Mouse (Mus musculus) liver, embryonic 15.5 days (tissue): ENCODE measurements around the gene Samhd1. TPM values are rescaled to one million over a fixed set of nuclear protein-coding genes. Genes with fewer than 3 reads are reported as not detected.

Experiments used
- ATAC-seq: fragments of 200-750 bp; cut with Nextera tagmentation; 2 replicates; pipeline ENCODE4 v1.8.0; 2017; ENCODE audit warnings: moderate number of reproducible peaks, mild to moderate bottlenecking, moderate library complexity; ENCODE audit not compliant: insufficient read depth
- H3K27ac ChIP-seq: fragments of 300-500 bp; sonication (generic); replicated peaks from 2 replicates; pipeline ENCODE4 v1.5.1; 2015; ENCODE audit warnings: mild to moderate bottlenecking, inconsistent platforms
- H3K27me3 ChIP-seq: fragments of 300-500 bp; sonication (generic); 2 replicates; pipeline ENCODE4 v1.6.1; 2015; ENCODE audit warnings: mild to moderate bottlenecking, inconsistent platforms
- H3K36me3 ChIP-seq: fragments of 300-500 bp; sonication (generic); replicated peaks from 2 replicates; pipeline ENCODE4 v1.6.1; 2015; ENCODE audit warnings: moderate library complexity, mild to moderate bottlenecking, inconsistent platforms
- H3K4me1 ChIP-seq: fragments of 300-500 bp; sonication (generic); replicated peaks from 2 replicates; pipeline ENCODE4 v1.6.1; 2015; ENCODE audit warnings: inconsistent platforms
- H3K4me2 ChIP-seq: fragments of 300-500 bp; sonication (generic); 2 replicates; pipeline ENCODE4 v1.6.1; 2015; ENCODE audit warnings: moderate library complexity, mild to moderate bottlenecking, inconsistent platforms
- H3K4me3 ChIP-seq: fragments of 300-500 bp; sonication (generic); replicated peaks from 2 replicates; pipeline ENCODE4 v1.5.1; 2015; ENCODE audit warnings: mild to moderate bottlenecking, inconsistent platforms
- H3K9ac ChIP-seq: fragments of 300-500 bp; sonication (generic); 2 replicates; pipeline ENCODE4 v1.6.1; 2015; ENCODE audit warnings: moderate library complexity, mild to moderate bottlenecking, inconsistent platforms
- H3K9me3 ChIP-seq: fragments of 300-500 bp; sonication (generic); replicated peaks from 2 replicates; pipeline ENCODE4 v1.6.1; 2016; ENCODE audit warnings: inconsistent platforms
- WGBS: fragments of 180-500 bp; shearing (Covaris S2); methylation state at CpG from one replicate; pipeline ENCODE4 v1.1.7; 2015; ENCODE audit warnings: mixed read lengths; ENCODE audit not compliant: insufficient replicate concordance; 5-methylcytosine and 5-hydroxymethylcytosine counted together
- polyA plus RNA-seq: library from polyadenylated mRNA; unstranded; fragments of >200 nt; fragmentation: Nextera tagmentation; extraction: Ambion mirVana; gene quantifications from 2 replicates; pipeline ENCODE4 v1.2.1, GENCODE M21; 2015

The Samhd1 gene
- polyA plus RNA-seq, 1 experiment from 2014 or later = 18.1 TPM

DNA sequence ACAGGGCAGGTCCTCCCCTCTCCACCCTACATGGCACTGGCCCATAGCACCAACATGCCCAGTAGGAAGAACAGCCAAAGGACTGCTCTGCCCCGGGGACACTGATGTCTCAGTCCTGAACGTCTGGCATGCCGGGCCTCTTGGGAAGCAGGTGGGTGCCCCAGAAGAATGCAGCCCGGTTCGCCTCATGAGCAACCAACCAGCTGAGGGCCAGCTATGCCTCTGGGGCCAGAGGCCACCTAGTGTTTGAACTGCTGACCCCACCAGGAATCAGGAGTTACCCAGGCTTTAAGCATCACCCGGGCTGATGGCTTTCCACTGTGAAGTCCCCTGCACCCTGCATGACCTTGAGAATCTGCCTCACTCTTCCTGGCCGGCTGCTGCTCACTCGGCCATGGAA is 82.6 kb downstream of the Samhd1 start:
- Histone ChIP-seq H3K27ac (no peak overlapping the region), H3K4me2 (no peak overlapping the region), H3K27me3 (no peaks in the 10 kb centered on the region), H3K9me3 (no peaks in the 10 kb centered on the region), H3K9ac (no peak overlapping the region), H3K4me1 (no peaks in the 10 kb centered on the region), H3K4me3 (no peak overlapping the region), H3K36me3 (peaks cover 3% of the 10 kb centered on the region; the same call in 1 of the 2 replicates)
- 70% methylated on average over 8 of the region's 8 CpGs for WGBS
- ATAC-seq = no peak

DNA sequence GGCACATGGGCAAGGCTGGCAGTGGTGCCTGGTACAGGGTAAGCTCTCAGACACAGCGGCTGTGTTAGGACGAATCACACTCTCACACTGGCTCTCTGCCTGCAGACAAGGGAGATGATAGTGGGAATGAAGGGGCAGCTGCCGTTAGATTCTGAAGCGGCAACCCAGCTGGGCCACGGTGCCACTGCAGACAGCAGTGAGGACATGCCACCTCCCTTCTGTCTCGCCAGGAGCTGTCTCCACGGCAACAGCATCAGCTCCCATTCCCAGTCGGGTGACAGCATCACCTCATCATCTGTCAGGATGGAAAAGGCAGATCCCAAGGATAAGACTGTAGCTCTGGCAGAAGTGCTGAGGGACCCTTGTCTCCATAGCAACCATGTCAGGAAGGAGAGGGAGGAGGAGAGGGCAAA is 85.2 kb downstream of the Samhd1 start:
- 68% methylated on average over 8 of the region's 8 CpGs for WGBS
- Histone ChIP-seq H3K4me2 (no peak overlapping the region), H3K9me3 (no peaks in the 10 kb centered on the region), H3K4me1 (no peaks in the 10 kb centered on the region), H3K27ac (no peak overlapping the region), H3K36me3 (peaks cover 10% of the 10 kb centered on the region; the same call in 1 of the 2 replicates), H3K4me3 (no peak overlapping the region), H3K27me3 (no peaks in the 10 kb centered on the region), H3K9ac (no peak overlapping the region)
- ATAC-seq = no peak

DNA sequence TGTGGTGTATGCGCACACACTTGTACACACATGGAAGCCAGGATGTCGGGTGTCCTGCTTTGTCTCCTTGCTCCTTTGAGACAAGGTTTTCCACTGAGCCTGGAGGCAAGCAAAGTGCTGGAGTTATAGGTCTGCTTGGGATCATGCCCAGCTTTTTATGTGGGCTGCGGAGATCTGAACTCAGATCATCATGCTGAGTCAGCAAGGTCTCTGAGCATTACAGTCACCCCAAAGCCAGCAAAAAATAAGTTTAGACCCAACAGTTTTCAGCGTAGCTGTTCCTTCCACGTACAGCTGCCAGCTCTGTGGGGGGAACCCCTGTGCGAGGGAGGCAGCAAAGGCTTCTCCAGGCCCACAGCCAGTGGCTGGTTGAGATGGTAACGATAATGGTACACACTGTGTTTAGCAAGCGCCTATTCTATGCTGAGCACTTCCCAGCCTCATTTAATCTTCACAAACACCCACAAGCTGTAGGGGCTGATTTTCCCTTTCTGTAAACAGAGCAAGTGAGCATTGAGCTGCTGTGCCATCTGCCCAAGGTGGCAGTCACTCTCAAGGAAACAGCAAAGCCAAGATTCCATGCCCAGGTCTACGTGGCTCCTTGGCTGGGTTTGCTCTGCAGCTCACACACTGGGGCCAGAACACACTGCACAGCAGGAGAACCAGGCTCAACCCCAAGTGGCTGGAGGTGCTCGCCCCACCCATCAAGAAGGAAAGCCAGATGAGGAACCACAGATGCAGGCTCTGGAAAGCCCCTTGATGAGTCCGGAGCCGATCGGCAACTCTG is 86.5 kb downstream of the Samhd1 start:
- no peaks in the 10 kb centered on the region for H3K27me3 ChIP-seq
- 68% methylated on average over 13 of the region's 13 CpGs for WGBS
- H3K27ac ChIP-seq = no peak overlapping the region

More for the DNA sequence above, 86.5 kb downstream of the Samhd1 start:
- H3K4me3 ChIP-seq = no peak overlapping the region
- ATAC-seq = no peak
- H3K36me3 ChIP-seq = peaks cover 15% of the 10 kb centered on the region; the same call in 1 of the 2 replicates
- no peak overlapping the region for H3K4me2 ChIP-seq
- H3K4me1 ChIP-seq = no peaks in the 10 kb centered on the region
- H3K9me3 ChIP-seq = no peaks in the 10 kb centered on the region
- no peak overlapping the region for H3K9ac ChIP-seq

Other genes with a start within 250 kb of the Samhd1 start
- gene Sla2, start 248.1 kb downstream of the Samhd1 start, polyA plus RNA-seq = 2.1 TPM in 2 replicates
- gene Ndrg3, start 143.2 kb downstream of the Samhd1 start, polyA plus RNA-seq = 32.9 and 35.1 TPM in 2 replicates
- 28.9 and 29.5 TPM in 2 replicates for gene Dsn1, start 128.1 kb downstream of the Samhd1 start, polyA plus RNA-seq
- gene Soga1, start 56.0 kb downstream of the Samhd1 start, polyA plus RNA-seq = 1.4 and 1.7 TPM in 2 replicates
- gene Tldc2, start 48.2 kb downstream of the Samhd1 start, polyA plus RNA-seq = not detected in 2 replicates
- 19.7 and 20.9 TPM in 2 replicates for gene Rbl1, start 69.3 kb upstream of the Samhd1 start, polyA plus RNA-seq
- gene Rpn2, start 143.8 kb upstream of the Samhd1 start, polyA plus RNA-seq = 159 and 170 TPM in 2 replicates
- 0.20 and 0.28 TPM in 2 replicates for gene Mroh8, start 144.3 kb upstream of the Samhd1 start, polyA plus RNA-seq
- gene Ghrh, start 212.2 kb upstream of the Samhd1 start, polyA plus RNA-seq = 0.25 TPM in 1 of 2 replicates, not detected in the other
- gene Manbal, start 232.3 kb upstream of the Samhd1 start, polyA plus RNA-seq = 21.8 and 22.3 TPM in 2 replicates